Mouse (Mus musculus) retina, postnatal 7 days (tissue): Measurements from ENCODE around the gene Izumo4.

Experiments
- DNase-seq: peaks from one replicate; pipeline ENCODE4 v3.0.0-alpha.2; 2012; ENCODE audit warnings: low read depth, low spot score

Izumo4 gene

GRCm38 (mm10) chr10:80727369-80728127 is 25.6 kb downstream of the Izumo4 start:
- no peak for DNase-seq

- no peak for DNase-seq
Measured at GRCm38 (mm10) chr10:80732611-80733101, 30.7 kb downstream of the Izumo4 start.

- no peak for DNase-seq
Measured at GRCm38 (mm10) chr10:80736731-80737130, 34.7 kb downstream of the Izumo4 start.

GRCm38 (mm10) chr10:80738657-80739056 is 36.7 kb downstream of the Izumo4 start:
- no peak for DNase-seq

- DNase-seq: no peak
Measured at GRCm38 (mm10) chr10:80741146-80741545, 39.2 kb downstream of the Izumo4 start.

GRCm38 (mm10) chr10:80741634-80742179 is 39.7 kb downstream of the Izumo4 start:
- no peak for DNase-seq

- DNase-seq: peak; percentile 97
Measured at GRCm38 (mm10) chr10:80742180-80742978, 40.4 kb downstream of the Izumo4 start, which contains the start of gene Ap3d1. Gene Ap3d1 (minus strand): TSS chr10:80742264.

- DNase-seq: no peak
Measured at GRCm38 (mm10) chr10:80744262-80744661, 42.3 kb downstream of the Izumo4 start.

GRCm38 (mm10) chr10:80747410-80747809 is 45.4 kb downstream of the Izumo4 start:
- peak; percentile 59 for DNase-seq

GRCm38 (mm10) chr10:80748609-80749008 is 46.6 kb downstream of the Izumo4 start:
- DNase-seq: no peak

GRCm38 (mm10) chr10:80751188-80751832 is 49.3 kb downstream of the Izumo4 start:
- DNase-seq: no peak

- peak; percentile 63 for DNase-seq
Measured at GRCm38 (mm10) chr10:80752079-80752625, 50.2 kb downstream of the Izumo4 start.

- DNase-seq: peak; percentile 96
Measured at GRCm38 (mm10) chr10:80754594-80755290, 52.8 kb downstream of the Izumo4 start, which contains the start of gene Dot1l. Gene Dot1l (plus strand): TSS chr10:80755206.
